Mouse (Mus musculus): ENCODE measurements around the gene Rsc1a1. TPM values are rescaled to one million over a fixed set of nuclear protein-coding genes. Genes with fewer than 3 reads are reported as not detected.

Gene Rsc1a1
- polyA plus RNA-seq, 1 experiment: 0.11 TPM

- Histone ChIP-seq H3K9me3 (ENCODE audit: control insufficient read depth, low read length) (peaks cover 6% of the 10 kb centered on the region), H3K36me3 (ENCODE audit: control insufficient read depth) (peaks cover 33% of the 10 kb centered on the region), H3K4me3 (replicated peaks) (peak overlapping the region; percentile 94), H3K27me3 (ENCODE audit: control insufficient read depth) (peaks cover 9% of the 10 kb centered on the region), H3K4me1 (ENCODE audit: control insufficient read depth) (peaks cover 63% of the 10 kb centered on the region)
- TF ChIP-seq TAL1 (IDR thresholded peaks at IDR 0.05; ENCODE audit: low read length) (no peak), GATA1 (IDR thresholded peaks at IDR 0.05; ENCODE audit: low read length) (no peak)
Observed at GRCm38 (mm10) chr4:141723673-141724068, 38.3 kb upstream of the Rsc1a1 start.

DNA sequence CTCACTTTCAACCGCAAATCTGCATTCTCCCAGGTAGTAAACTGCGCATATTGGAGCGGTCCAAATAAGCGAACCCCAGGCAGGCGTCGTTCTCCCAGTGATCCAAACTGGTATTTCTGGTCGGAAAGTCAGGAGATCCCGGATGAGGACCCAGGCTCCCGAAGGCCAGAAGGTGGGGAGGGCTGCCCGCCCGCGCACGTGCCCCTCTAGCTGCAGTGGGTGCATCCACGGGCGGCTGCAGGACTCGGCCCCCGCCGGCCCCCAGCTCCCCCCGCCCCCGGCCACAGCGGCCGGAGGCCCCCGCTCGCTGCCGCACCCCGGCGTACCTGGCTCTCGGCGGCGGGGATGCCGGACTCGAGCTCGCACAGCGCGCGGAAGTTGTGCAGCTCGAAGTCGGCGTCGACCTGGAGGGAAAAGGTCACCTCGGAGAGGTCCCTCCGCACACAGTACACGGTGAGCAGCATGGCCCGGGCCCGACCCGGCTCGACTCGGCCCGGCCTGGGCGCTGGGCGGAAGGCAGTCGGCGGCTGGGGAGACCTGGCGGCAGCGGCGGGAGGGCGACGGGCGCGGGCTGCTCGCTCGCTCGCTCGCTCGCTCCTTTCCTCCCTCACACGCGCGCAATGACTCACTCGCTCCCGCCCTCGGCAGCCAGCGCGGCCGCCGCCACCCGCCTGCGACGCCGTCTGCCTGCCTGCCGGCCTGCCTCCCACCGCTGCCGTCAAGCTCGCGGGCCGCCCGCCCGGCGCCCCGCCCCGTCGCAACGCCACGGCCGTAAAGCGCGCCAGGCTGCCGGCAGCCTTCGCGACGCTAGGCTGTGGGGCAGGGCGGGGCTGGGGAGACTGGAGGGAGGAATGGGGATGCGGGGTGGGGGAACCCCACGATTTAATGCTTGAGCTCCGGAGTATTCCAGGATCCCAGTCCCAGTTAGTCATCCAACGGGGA is 37.6 kb upstream of the Rsc1a1 start, which contains the start of gene Ddi2:
Gene Ddi2 (minus strand): TSS at position 689 of the 942 bp plus-strand sequence.
- Histone ChIP-seq H3K4me3 (replicated peaks) (peak within 1 kb of the TSS; percentile 94), H3K9me3 (ENCODE audit: control insufficient read depth, low read length) (peaks cover 6% of the 10 kb centered on the region), H3K4me1 (ENCODE audit: control insufficient read depth) (peaks cover 66% of the 10 kb centered on the region), H3K27me3 (ENCODE audit: control insufficient read depth) (peaks cover 4% of the 10 kb centered on the region), H3K36me3 (ENCODE audit: control insufficient read depth) (peaks cover 39% of the 10 kb centered on the region)
- TF ChIP-seq TAL1 (IDR thresholded peaks at IDR 0.05; ENCODE audit: low read length): no peak
- no peak for TF ChIP-seq GATA1 (IDR thresholded peaks at IDR 0.05; ENCODE audit: low read length)

- H3K4me3 ChIP-seq (replicated peaks): peak overlapping the region; percentile 94
- TF ChIP-seq TAL1 (IDR thresholded peaks at IDR 0.05; ENCODE audit: low read length) (no peak), GATA1 (IDR thresholded peaks at IDR 0.05; ENCODE audit: low read length) (no peak)
- peaks cover 6% of the 10 kb centered on the region for H3K9me3 ChIP-seq (ENCODE audit: control insufficient read depth, low read length)
- no peaks in the 10 kb centered on the region for H3K27me3 ChIP-seq (ENCODE audit: control insufficient read depth)
- peaks cover 68% of the 10 kb centered on the region for H3K4me1 ChIP-seq (ENCODE audit: control insufficient read depth)
- H3K36me3 ChIP-seq (ENCODE audit: control insufficient read depth): peaks cover 50% of the 10 kb centered on the region
Observed at GRCm38 (mm10) chr4:141721961-141722360, 36.6 kb upstream of the Rsc1a1 start.

DNA sequence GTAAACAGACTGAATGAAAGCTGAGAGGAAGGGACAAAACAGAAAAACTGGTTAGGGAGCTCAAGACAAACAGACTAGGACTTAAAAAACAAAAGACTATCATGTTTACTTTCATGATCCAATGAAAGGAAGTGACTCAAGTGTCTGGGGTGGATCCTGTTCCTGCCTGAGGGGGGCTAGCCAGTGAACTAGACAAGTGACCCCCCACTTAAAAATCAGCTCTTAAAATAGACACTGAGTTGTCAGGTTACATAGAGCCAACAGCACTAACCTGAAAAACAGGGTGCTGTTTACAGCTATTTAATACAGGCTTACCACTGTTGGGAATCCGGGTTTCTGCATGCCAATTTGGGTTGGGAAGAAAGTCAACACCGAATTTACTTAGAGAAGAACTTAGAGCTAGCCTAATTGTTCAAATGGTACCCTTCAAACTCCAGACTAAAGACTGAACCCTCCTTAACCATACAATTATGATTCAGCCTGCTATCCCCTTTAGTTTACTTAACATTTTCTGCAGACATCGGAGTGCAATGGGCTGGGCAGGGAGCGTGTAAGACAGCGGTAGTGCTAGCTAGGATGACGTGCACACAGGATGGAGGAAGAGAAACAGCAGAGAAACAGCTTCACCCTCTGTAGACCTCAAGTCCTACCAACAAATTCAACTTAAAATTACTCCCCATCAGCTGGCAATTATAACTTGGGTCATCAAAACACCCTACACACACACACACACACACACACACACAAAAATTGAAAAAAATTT is 35.5 kb upstream of the Rsc1a1 start:
- peak overlapping the region; percentile 94 for H3K4me3 ChIP-seq (replicated peaks)
- peaks cover 6% of the 10 kb centered on the region for H3K9me3 ChIP-seq (ENCODE audit: control insufficient read depth, low read length)
- H3K27me3 ChIP-seq (ENCODE audit: control insufficient read depth): no peaks in the 10 kb centered on the region
- H3K4me1 ChIP-seq (ENCODE audit: control insufficient read depth): peaks cover 72% of the 10 kb centered on the region
- H3K36me3 ChIP-seq (ENCODE audit: control insufficient read depth): peaks cover 60% of the 10 kb centered on the region
- no peak for TF ChIP-seq GATA1 (IDR thresholded peaks at IDR 0.05; ENCODE audit: low read length)
- TF ChIP-seq TAL1 (IDR thresholded peaks at IDR 0.05; ENCODE audit: low read length): no peak

DNA sequence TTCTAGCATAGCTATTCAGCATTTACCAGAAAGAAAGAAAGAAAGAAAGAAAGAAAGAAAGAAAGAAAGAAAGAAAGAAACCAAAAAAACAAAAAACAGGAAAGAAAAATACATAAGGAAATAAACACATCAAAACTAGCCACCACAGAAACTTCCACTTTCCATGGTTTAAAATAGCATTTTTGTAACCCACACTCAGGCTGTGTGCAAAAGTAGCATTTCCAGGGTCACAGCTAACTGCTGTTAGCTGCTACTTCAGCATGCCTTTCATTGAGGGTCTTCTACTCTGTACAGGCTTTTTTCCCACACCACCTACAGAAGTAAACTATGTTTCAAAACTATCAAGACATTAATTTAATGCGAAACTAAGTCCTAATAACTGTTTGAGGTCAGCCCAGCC is 33.9 kb upstream of the Rsc1a1 start:
- no peak overlapping the region for H3K4me3 ChIP-seq (replicated peaks)
- H3K9me3 ChIP-seq (ENCODE audit: control insufficient read depth, low read length): peaks cover 6% of the 10 kb centered on the region
- H3K36me3 ChIP-seq (ENCODE audit: control insufficient read depth): peaks cover 76% of the 10 kb centered on the region
- no peaks in the 10 kb centered on the region for H3K27me3 ChIP-seq (ENCODE audit: control insufficient read depth)
- TF ChIP-seq TAL1 (IDR thresholded peaks at IDR 0.05; ENCODE audit: low read length) (no peak), GATA1 (IDR thresholded peaks at IDR 0.05; ENCODE audit: low read length) (no peak)
- peaks cover 67% of the 10 kb centered on the region for H3K4me1 ChIP-seq (ENCODE audit: control insufficient read depth)

- peaks cover 92% of the 10 kb centered on the region for H3K36me3 ChIP-seq (ENCODE audit: control insufficient read depth)
- peaks cover 58% of the 10 kb centered on the region for H3K4me1 ChIP-seq (ENCODE audit: control insufficient read depth)
Observed at GRCm38 (mm10) chr4:141717633-141718032, 32.2 kb upstream of the Rsc1a1 start.

GRCm38 (mm10) chr4:141715027-141715426 is 29.6 kb upstream of the Rsc1a1 start:
- Histone ChIP-seq H3K4me1 (ENCODE audit: control insufficient read depth) (peaks cover 37% of the 10 kb centered on the region), H3K27me3 (ENCODE audit: control insufficient read depth) (no peaks in the 10 kb centered on the region), H3K36me3 (ENCODE audit: control insufficient read depth) (peaks cover 99% of the 10 kb centered on the region), H3K4me3 (replicated peaks) (no peak overlapping the region), H3K9me3 (ENCODE audit: control insufficient read depth, low read length) (peaks cover 1% of the 10 kb centered on the region)
- TF ChIP-seq GATA1 (IDR thresholded peaks at IDR 0.05; ENCODE audit: low read length): no peak
- TF ChIP-seq TAL1 (IDR thresholded peaks at IDR 0.05; ENCODE audit: low read length): no peak

More at GRCm38 (mm10) chr4:141717633-141718032, 32.2 kb upstream of the Rsc1a1 start:
- Histone ChIP-seq H3K9me3 (ENCODE audit: control insufficient read depth, low read length) (peaks cover 6% of the 10 kb centered on the region), H3K27me3 (ENCODE audit: control insufficient read depth) (no peaks in the 10 kb centered on the region), H3K4me3 (replicated peaks) (no peak overlapping the region)
- TF ChIP-seq TAL1 (IDR thresholded peaks at IDR 0.05; ENCODE audit: low read length) (no peak), GATA1 (IDR thresholded peaks at IDR 0.05; ENCODE audit: low read length) (no peak)

DNA sequence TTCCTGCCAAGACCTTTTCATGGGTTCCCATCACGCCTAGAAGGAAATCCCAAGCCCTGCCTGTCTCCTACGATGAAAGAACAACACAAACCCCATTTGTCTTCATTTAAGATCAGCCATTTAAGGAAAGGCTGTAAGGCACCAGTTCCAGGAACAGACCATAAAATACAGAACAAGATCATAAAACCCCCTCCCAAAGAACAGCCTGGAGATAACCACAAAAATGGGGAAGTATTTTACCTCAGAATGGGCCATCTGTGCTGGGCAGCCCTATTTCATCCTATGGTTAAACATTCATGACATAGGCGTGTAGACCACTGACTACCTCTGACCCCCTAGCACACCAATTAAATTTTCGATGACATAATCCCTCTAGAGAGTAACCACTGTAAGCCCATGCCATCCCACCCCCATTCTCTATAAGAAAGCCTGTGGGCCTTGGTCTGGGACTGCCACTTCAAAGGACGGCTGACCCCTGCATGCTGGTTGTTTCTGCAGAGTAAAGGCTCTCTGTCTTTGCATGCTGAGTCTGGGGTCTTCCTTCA is 28.3 kb upstream of the Rsc1a1 start:
- no peak for TF ChIP-seq TAL1 (IDR thresholded peaks at IDR 0.05; ENCODE audit: low read length)
- TF ChIP-seq GATA1 (IDR thresholded peaks at IDR 0.05; ENCODE audit: low read length): no peak
- Histone ChIP-seq H3K4me1 (ENCODE audit: control insufficient read depth) (peaks cover 25% of the 10 kb centered on the region), H3K9me3 (ENCODE audit: control insufficient read depth, low read length) (no peaks in the 10 kb centered on the region), H3K36me3 (ENCODE audit: control insufficient read depth) (peaks cover 99% of the 10 kb centered on the region), H3K27me3 (ENCODE audit: control insufficient read depth) (no peaks in the 10 kb centered on the region), H3K4me3 (replicated peaks) (no peak overlapping the region)
